Mouse (Mus musculus) embryonic fibroblast, embryonic 13.5 days (primary cell): ENCODE results near the gene Robo3. TPM values are rescaled to one million over a fixed set of nuclear protein-coding genes. Genes with fewer than 3 reads are reported as not detected.

Source experiments
- H3K27ac ChIP-seq: 2 replicates; pipeline ENCODE4 v1.5.1; 2012; ENCODE audit warnings: low read length, control low read depth, inconsistent platforms; ENCODE audit not compliant: insufficient read depth
- H3K4me1 ChIP-seq: 2 replicates; pipeline ENCODE4 v1.6.1; 2011; ENCODE audit warnings: low read length; ENCODE audit not compliant: control insufficient read depth, insufficient read depth
- H3K4me3 ChIP-seq: 2 replicates; pipeline ENCODE4 v1.5.1; 2011; ENCODE audit warnings: mild to moderate bottlenecking, control low read depth, low read length; ENCODE audit not compliant: insufficient read depth
- CTCF ChIP-seq: IDR thresholded peaks from 2 replicates; pipeline ENCODE4 v1.5.1; 2011; ENCODE audit warnings: mild to moderate bottlenecking, control low read depth, low read length, moderate library complexity, borderline replicate concordance; ENCODE audit not compliant: insufficient read depth
- POLR2A ChIP-seq: IDR thresholded peaks from 2 replicates; pipeline ENCODE4 v1.6.1; 2011; ENCODE audit warnings: low read depth, mild to moderate bottlenecking, control low read depth, low read length, moderate library complexity
- polyA plus RNA-seq: library from polyadenylated mRNA; stranded (reverse); fragments of >200 nt; gene quantifications from 2 replicates; pipeline ENCODE4 v1.2.4, GENCODE M21; 2011; ENCODE audit warnings: low read depth; ENCODE audit not compliant: missing spikeins, insufficient read length

Robo3 gene
- polyA plus RNA-seq, 1 experiment, result 0.56 TPM

DNA sequence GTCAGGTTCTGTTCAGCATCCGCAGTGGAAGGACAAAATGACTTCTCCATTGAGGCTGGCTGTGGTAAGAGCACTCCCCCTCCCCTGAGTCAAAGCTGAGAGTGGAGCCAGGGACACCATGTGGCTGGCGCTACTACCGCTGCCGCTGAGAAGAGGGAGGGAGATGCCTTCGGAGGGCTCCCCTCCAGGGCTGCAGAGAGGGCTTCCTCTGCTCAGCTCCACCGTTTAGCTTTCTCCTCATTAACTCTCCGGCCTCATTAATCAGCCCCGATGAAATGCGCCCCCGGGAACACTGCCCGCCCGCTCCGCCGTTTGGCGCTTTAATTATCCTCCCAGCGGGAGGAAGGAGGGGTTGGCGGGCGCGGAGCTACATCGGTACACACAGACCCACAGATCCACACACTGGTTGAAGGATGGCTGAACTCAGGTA, 23.4 kb upstream of the Robo3 start:
- no peak overlapping the region for H3K27ac ChIP-seq
- no peak overlapping the region for H3K4me3 ChIP-seq
- TF ChIP-seq POLR2A (no peak), CTCF (no peak)
- H3K4me1 ChIP-seq, result no peaks in the 10 kb centered on the region; the same call in 1 of the 2 replicates

DNA sequence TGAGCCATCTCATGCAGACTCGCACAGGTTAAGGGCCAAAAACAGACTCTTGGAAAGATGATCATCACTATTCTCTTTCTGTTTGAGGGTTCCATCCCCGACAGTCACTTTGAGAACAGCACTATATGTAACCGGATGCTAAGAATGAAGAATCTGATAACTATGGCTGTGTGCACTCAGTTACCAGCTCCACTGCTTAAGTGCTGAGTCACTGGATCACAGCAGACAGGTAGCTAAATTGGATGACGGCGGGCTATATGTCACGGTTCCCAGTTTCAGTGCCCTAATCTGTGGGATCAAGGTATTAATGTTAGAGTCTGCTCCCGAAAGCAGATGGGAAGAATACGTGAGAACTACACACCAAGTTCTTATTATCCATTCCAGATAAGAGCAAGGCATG, 22.8 kb upstream of the Robo3 start:
- H3K4me3 ChIP-seq, result no peak overlapping the region
- H3K27ac ChIP-seq, result no peak overlapping the region
- no peak for TF ChIP-seq CTCF
- TF ChIP-seq POLR2A, result no peak
- no peaks in the 10 kb centered on the region; the same call in 1 of the 2 replicates for H3K4me1 ChIP-seq

DNA sequence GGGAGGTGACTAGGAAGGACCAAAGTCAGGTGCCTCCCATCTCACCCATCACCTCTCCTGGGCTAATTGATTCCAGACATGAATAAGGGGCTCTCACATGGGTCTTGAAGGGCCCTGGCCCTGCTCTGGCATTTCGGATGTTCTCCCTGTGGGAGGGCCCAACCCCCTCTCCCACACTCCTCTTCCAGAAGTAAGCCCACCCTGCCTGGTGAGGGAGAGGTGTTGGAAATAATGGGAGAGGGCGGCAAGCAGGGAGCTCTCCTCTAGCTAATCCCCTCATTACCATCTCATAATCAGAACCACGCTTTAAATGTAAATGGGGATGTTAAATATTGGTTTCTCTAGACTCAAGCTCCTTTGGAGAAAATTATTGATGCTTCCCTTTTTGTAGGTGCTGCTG, 21.9 kb upstream of the Robo3 start:
- Histone ChIP-seq H3K4me3 (no peak overlapping the region), H3K4me1 (no peaks in the 10 kb centered on the region; the same call in 1 of the 2 replicates), H3K27ac (no peak overlapping the region)
- no peak for TF ChIP-seq CTCF
- no peak for TF ChIP-seq POLR2A

DNA sequence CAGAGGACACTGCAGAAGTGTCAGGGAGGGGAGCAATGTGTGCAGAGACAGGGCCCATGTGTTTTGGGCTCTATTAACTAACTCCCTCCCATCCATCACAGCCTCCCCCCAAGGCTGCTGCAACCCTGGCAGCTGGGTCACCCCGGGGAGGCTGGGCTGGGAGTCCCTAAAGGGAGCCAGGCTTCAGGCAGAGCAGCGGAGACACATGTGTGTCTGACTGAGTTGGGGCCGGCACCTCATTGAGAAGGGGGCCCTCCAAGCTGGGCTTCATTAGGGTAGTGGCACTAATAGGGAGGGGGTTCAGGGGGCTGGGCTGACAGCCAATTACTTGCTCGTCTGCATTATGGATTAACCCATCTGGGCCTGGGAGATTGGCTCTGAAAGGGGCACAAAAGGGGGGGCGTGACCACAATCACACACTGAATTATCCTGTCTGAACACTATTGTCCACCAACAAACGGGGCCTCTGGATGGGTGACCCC, 21.0 kb upstream of the Robo3 start:
- TF ChIP-seq POLR2A, result no peak
- no peak for TF ChIP-seq CTCF
- H3K27ac ChIP-seq, result no peak overlapping the region
- H3K4me1 ChIP-seq, result no peaks in the 10 kb centered on the region; the same call in 1 of the 2 replicates
- H3K4me3 ChIP-seq, result no peak overlapping the region

DNA sequence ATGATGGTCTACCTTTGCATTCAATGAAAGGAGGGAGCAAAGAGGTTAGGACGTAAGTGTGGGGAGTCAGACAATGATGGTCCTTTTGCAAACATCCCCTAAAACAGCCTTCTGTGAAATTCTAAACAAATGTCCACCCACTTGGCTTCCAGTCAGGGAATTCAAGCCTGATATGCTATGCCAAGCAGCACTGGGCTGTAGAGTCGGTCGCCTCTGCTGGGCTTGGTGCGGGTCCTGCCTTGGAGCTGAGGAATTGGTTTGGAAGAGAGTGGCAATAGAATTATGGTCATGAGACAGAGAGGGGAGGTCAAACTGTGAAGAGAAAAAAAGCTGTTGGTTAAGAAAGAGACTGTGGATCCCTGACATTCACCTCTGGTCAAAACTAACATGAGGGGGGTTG, 20.3 kb upstream of the Robo3 start:
- no peak overlapping the region for H3K4me3 ChIP-seq
- H3K4me1 ChIP-seq, result no peaks in the 10 kb centered on the region; the same call in 1 of the 2 replicates
- H3K27ac ChIP-seq, result no peak overlapping the region
- no peak for TF ChIP-seq CTCF
- no peak for TF ChIP-seq POLR2A

DNA sequence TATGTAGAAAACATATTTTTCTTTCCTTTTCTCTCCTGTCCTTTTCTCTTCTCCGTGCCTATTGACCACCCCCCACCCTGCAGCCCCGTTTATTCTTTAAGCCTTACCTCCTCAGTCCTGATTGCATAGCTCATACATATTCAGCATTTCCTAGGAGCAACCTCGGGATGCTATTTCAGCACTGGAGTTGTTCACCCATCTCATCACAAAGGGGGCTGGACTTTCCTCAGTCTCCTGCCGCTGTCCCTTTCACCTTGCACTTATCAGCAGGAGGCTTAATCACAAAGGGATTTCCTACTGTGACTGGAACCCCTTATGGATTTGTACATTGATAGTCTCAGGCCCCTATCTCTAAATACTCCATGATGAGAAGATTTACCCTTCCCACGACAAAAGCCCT, 19.4 kb upstream of the Robo3 start:
- Histone ChIP-seq H3K4me1 (no peaks in the 10 kb centered on the region; the same call in 1 of the 2 replicates), H3K27ac (no peak overlapping the region), H3K4me3 (no peak overlapping the region)
- TF ChIP-seq POLR2A, result no peak
- no peak for TF ChIP-seq CTCF

DNA sequence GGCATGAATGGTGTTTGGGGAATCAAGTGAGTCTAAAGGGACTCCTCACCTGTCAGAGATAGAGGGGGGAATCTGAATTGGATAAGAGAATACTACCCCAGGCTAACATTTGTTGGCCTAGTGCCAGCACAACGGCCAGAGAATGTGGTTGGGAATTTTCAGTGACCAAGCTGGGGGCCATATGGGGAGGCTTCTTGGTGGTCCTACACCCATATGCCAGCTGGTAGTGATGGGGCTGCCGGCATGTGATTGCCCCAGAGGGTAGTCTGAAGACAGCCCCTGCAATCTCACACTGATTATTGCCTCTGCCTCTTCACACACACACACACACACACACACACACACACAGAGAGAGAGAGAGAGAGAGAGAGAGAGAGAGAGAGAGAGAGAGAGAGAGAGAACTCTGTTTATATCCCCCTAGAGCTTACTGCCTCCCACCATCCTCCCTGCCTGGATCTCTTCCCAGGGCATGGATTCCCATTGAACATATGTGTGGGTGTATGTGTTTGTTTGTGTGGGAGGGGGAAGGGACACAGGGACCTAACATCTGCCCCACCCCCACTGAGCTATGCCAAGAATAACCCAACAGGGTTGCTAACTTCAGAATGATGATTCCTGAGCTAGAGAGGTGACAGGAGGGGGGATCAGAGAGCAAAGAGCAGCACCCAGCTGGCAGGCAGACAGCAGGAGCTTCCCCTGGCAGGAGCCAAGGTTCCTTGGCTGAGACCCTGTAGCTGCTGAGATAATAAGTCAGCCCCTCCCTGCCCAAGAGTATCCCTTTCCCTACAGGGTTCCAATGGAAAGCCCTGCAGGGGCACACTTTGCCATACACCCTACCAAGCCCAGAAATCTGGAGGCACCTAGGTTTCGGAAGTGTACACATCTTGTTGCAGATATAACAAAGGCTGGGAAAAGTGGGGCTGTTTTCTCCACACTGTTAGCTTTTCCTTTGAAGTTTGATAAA, 5.0 kb upstream of the Robo3 start:
- Histone ChIP-seq H3K4me3 (no peak overlapping the region), H3K4me1 (no peaks in the 10 kb centered on the region), H3K27ac (no peak overlapping the region)
- TF ChIP-seq POLR2A (no peak), CTCF (no peak)

DNA sequence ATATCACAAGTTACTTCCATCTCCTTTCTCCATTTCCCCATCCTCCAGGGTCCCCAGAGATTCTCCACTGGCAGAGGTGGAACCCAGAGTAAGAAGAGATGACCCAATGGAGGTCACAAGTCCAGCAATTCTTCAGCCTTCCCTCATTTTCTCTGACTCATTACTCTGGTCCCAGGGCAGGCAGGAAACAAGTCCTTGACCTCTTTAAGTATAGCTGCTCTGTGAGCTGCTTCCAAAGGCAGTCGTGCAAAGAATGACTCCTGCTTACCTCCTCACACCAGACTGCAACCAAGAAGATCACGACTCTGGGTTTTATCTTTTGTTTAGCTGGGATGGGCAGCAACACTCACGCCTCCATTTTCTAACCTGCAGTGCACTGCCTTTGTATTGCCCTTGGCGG, 2.6 kb upstream of the Robo3 start:
- TF ChIP-seq CTCF (no peak), POLR2A (no peak)

DNA sequence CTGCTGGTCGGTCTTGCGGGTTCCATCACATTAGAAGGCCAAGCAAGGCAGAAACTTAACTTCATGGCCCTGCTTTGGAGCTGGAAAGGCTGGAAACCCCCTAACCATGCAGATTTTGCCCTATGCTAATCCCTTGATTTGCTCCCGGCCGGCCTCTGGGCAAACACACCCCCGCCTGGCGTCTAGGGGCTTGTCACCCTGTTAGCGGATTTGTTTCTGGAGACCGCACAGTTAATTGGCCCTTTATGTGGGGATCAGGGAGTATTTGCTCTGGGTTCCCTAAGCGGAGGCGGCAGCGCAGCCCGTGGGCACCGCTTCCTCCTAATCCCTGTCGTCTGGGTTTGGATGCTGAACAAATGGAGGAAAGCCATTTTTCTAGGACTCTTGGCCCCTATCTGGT, 1.9 kb upstream of the Robo3 start:
- no peak overlapping the region for H3K27ac ChIP-seq
- TF ChIP-seq CTCF (no peak), POLR2A (no peak)

More for the DNA sequence above, 2.6 kb upstream of the Robo3 start:
- H3K27ac ChIP-seq, result no peak overlapping the region
- no peak overlapping the region for H3K4me3 ChIP-seq
- H3K4me1 ChIP-seq, result no peaks in the 10 kb centered on the region

More for the DNA sequence above, 1.9 kb upstream of the Robo3 start:
- Histone ChIP-seq H3K4me1 (no peaks in the 10 kb centered on the region), H3K4me3 (no peak overlapping the region)
